Mouse (Mus musculus): ENCODE measurements at regions not wholly inside any gene's neighbourhood (a gene's known extent, or its start where the extent isn't known, plus 50 kb on each side); places are given as distances from the start of the nearest gene placed in this dataset.

- DNase-seq: no peak
Observed at GRCm38 (mm10) chr15:59784556-59784929, 231.9 kb downstream of the 4933412E24Rik start.

GRCm38 (mm10) chr15:59783782-59784555, 232.4 kb downstream of the 4933412E24Rik start:
- no peak for DNase-seq

GRCm38 (mm10) chr15:59783393-59783781, 233.0 kb downstream of the 4933412E24Rik start:
- DNase-seq: no peak

GRCm38 (mm10) chr15:59780506-59780905, 235.9 kb downstream of the 4933412E24Rik start:
- DNase-seq: no peak

- DNase-seq: peak; percentile 36
Observed at GRCm38 (mm10) chr15:59777307-59777871, 239.0 kb downstream of the 4933412E24Rik start.

GRCm38 (mm10) chr15:59775781-59776180, 240.6 kb downstream of the 4933412E24Rik start:
- no peak for DNase-seq

- DNase-seq: no peak
Observed at GRCm38 (mm10) chr15:59773983-59774382, 242.4 kb downstream of the 4933412E24Rik start.

GRCm38 (mm10) chr15:59772595-59772994, 243.8 kb downstream of the 4933412E24Rik start:
- no peak for DNase-seq

- no peak for DNase-seq
Observed at GRCm38 (mm10) chr15:59762061-59762460, 254.4 kb downstream of the 4933412E24Rik start.

GRCm38 (mm10) chr15:59760490-59760889, 255.9 kb downstream of the 4933412E24Rik start:
- no peak for DNase-seq

GRCm38 (mm10) chr15:59759566-59759965, 256.8 kb downstream of the 4933412E24Rik start:
- no peak for DNase-seq

GRCm38 (mm10) chr15:59758971-59759370, 257.4 kb downstream of the 4933412E24Rik start:
- DNase-seq: no peak

- DNase-seq: no peak
Observed at GRCm38 (mm10) chr15:59756141-59756540, 260.3 kb downstream of the 4933412E24Rik start.

- DNase-seq: no peak
Observed at GRCm38 (mm10) chr15:59754906-59755305, 261.5 kb downstream of the 4933412E24Rik start.

GRCm38 (mm10) chr15:59752277-59752676, 264.1 kb downstream of the 4933412E24Rik start:
- DNase-seq: no peak

GRCm38 (mm10) chr15:59746290-59746689, 270.1 kb downstream of the 4933412E24Rik start:
- no peak for DNase-seq

- no peak for DNase-seq
Observed at GRCm38 (mm10) chr15:59744411-59744931, 271.9 kb downstream of the 4933412E24Rik start.

GRCm38 (mm10) chr15:59739197-59739596, 277.2 kb downstream of the 4933412E24Rik start:
- no peak for DNase-seq

- no peak for DNase-seq
Observed at GRCm38 (mm10) chr15:59737247-59737646, 279.2 kb downstream of the 4933412E24Rik start.

- DNase-seq: no peak
Observed at GRCm38 (mm10) chr15:59734376-59734775, 282.0 kb downstream of the 4933412E24Rik start.

- no peak for DNase-seq
Observed at GRCm38 (mm10) chr15:59733932-59734331, 282.5 kb downstream of the 4933412E24Rik start.

GRCm38 (mm10) chr15:59733031-59733810, 283.2 kb downstream of the 4933412E24Rik start:
- DNase-seq: no peak

GRCm38 (mm10) chr15:59731129-59731528, 285.3 kb downstream of the 4933412E24Rik start:
- no peak for DNase-seq
